Mouse (Mus musculus) heart, adult 2 months (tissue): ENCODE data around the gene Dscaml1. TPM values are rescaled to one million over a fixed set of nuclear protein-coding genes. Genes with fewer than 3 reads are reported as not detected.

Source experiments
- DNase-seq, 2 experiments: peaks; one replicate each; pipeline ENCODE4 v3.0.0; 2021
- H3K27ac ChIP-seq: fragments of 200-600 bp; 2 replicates; pipeline ENCODE4 v1.8.1; 2022
- H3K27me3 ChIP-seq: fragments of 200-500 bp; 2 replicates; pipeline ENCODE4 v1.6.1; 2012; ENCODE audit warnings: mild to moderate bottlenecking, low read length, inconsistent platforms, mixed read lengths; ENCODE audit not compliant: control insufficient read depth, insufficient read depth
- H3K36me3 ChIP-seq: fragments of 200-500 bp; 2 replicates; pipeline ENCODE4 v1.6.1; 2012; ENCODE audit warnings: low read length, inconsistent platforms; ENCODE audit not compliant: control insufficient read depth, insufficient read depth
- H3K4me1 ChIP-seq: fragments of 200-500 bp; 2 replicates; pipeline ENCODE4 v1.6.1; 2011; ENCODE audit warnings: low read length; ENCODE audit not compliant: control insufficient read depth, insufficient read depth
- H3K4me3 ChIP-seq: fragments of 200-600 bp; 2 replicates; pipeline ENCODE4 v1.8.1; 2022
- H3K79me2 ChIP-seq: fragments of 200-500 bp; replicated peaks from 2 replicates; pipeline ENCODE4 v1.6.1; 2012; ENCODE audit warnings: mild to moderate bottlenecking, inconsistent platforms, low read length, moderate library complexity, mixed read lengths; ENCODE audit not compliant: control insufficient read depth, insufficient read depth
- H3K9ac ChIP-seq: fragments of 200-500 bp; 2 replicates; pipeline ENCODE4 v1.6.1; 2012; ENCODE audit warnings: low read depth, mild to moderate bottlenecking, control low read depth, inconsistent platforms, low read length, mixed read lengths
- CTCF ChIP-seq: fragments of 200-600 bp; IDR thresholded peaks from 2 replicates; pipeline ENCODE4 v1.8.1; 2022; ENCODE audit warnings: antibody characterized with exemption, mild to moderate bottlenecking, moderate library complexity
- EP300 ChIP-seq: fragments of 200-500 bp; IDR thresholded peaks from 2 replicates; pipeline ENCODE4 v1.6.1; 2011; ENCODE audit warnings: low read depth, low read length, control low read depth; ENCODE audit not compliant: insufficient read depth
- POLR2A ChIP-seq: fragments of 200-500 bp; IDR thresholded peaks from 2 replicates; pipeline ENCODE4 v1.6.1; 2011; ENCODE audit warnings: mild to moderate bottlenecking, low read depth, low read length, control low read depth; ENCODE audit not compliant: insufficient read depth
- WGBS: fragments of 180-500 bp; shearing (Covaris S2); methylation state at CpG from one replicate; pipeline ENCODE4 v1.1.7; 2018; 5-methylcytosine and 5-hydroxymethylcytosine counted together
- intact Hi-C: fragments of 180-260 bp; cut with DNase I; formaldehyde crosslinking; loops from one replicate; pipeline ENCODE4 v1.15.1; 2025
- polyA plus RNA-seq: library from polyadenylated mRNA; depleted of rRNA; stranded (reverse); fragments of >200 nt; gene quantifications from 2 replicates; pipeline ENCODE4 v1.2.3, GENCODE M21; 2012
- total RNA-seq, 2 experiments: library from RNA; stranded (reverse); gene quantifications; 2 replicates each; pipeline ENCODE4 v1.2.3; 2021

The Dscaml1 gene
- total and polyA plus RNA-seq, 3 experiments: 0.14 TPM; not detected in 2

- DNase-seq: no peak
- no peaks in the 10 kb centered on the region for H3K4me1 ChIP-seq
- intact Hi-C loops: no loop called here
- H3K27ac ChIP-seq: no peak overlapping the region
- WGBS: 76% methylated on average over 3 of the region's 3 CpGs
- no peak overlapping the region for H3K9ac ChIP-seq
- TF ChIP-seq POLR2A: no peak
- no peak for TF ChIP-seq EP300
- TF ChIP-seq CTCF: no peak
- H3K27me3 ChIP-seq: no peaks in the 10 kb centered on the region
- H3K79me2 ChIP-seq: no peaks in the 10 kb centered on the region
- H3K36me3 ChIP-seq: no peaks in the 10 kb centered on the region
- no peak overlapping the region for H3K4me3 ChIP-seq
Observed at GRCm38 (mm10) chr9:45703236-45703635, 276.8 kb downstream of the Dscaml1 start.

- intact Hi-C loops: no loop called here
- no peaks in the 10 kb centered on the region for H3K4me1 ChIP-seq
- H3K36me3 ChIP-seq: no peaks in the 10 kb centered on the region
- no peak overlapping the region for H3K4me3 ChIP-seq
- 67% methylated on average over 3 of the region's 3 CpGs for WGBS
- H3K79me2 ChIP-seq: no peaks in the 10 kb centered on the region
- TF ChIP-seq CTCF (no peak), EP300 (no peak), POLR2A (no peak)
- no peak for DNase-seq
- H3K9ac ChIP-seq: no peak overlapping the region
- no peak overlapping the region for H3K27ac ChIP-seq
- no peaks in the 10 kb centered on the region for H3K27me3 ChIP-seq
Observed at GRCm38 (mm10) chr9:45704441-45704840, 278.0 kb downstream of the Dscaml1 start.

- intact Hi-C loops: no loop called here
- DNase-seq: no peak
Observed at GRCm38 (mm10) chr9:45710300-45710699, 283.9 kb downstream of the Dscaml1 start.

GRCm38 (mm10) chr9:45715387-45715786, 289.0 kb downstream of the Dscaml1 start:
- Histone ChIP-seq H3K27ac (no peak overlapping the region), H3K36me3 (no peaks in the 10 kb centered on the region), H3K4me1 (no peaks in the 10 kb centered on the region), H3K27me3 (no peaks in the 10 kb centered on the region), H3K79me2 (no peaks in the 10 kb centered on the region), H3K9ac (no peak overlapping the region), H3K4me3 (no peak overlapping the region)
- TF ChIP-seq EP300 (no peak), CTCF (no peak), POLR2A (no peak)
- intact Hi-C loops: no loop called here
- WGBS: 58% methylated on average over 3 of the region's 3 CpGs
- DNase-seq: no peak

More at GRCm38 (mm10) chr9:45710300-45710699, 283.9 kb downstream of the Dscaml1 start:
- H3K27ac ChIP-seq: no peak overlapping the region
- WGBS: 65% methylated on average over 11 of the region's 11 CpGs
- no peaks in the 10 kb centered on the region for H3K4me1 ChIP-seq
- H3K27me3 ChIP-seq: no peaks in the 10 kb centered on the region; the same call in 1 of the 2 replicates
- no peaks in the 10 kb centered on the region for H3K36me3 ChIP-seq
- H3K4me3 ChIP-seq: no peak overlapping the region
- no peaks in the 10 kb centered on the region for H3K79me2 ChIP-seq
- no peak overlapping the region for H3K9ac ChIP-seq
- TF ChIP-seq EP300 (no peak), CTCF (no peak), POLR2A (no peak)

GRCm38 (mm10) chr9:45719997-45720396, 293.6 kb downstream of the Dscaml1 start:
- H3K27ac ChIP-seq: no peak overlapping the region
- no peak overlapping the region for H3K4me3 ChIP-seq
- intact Hi-C loops: no loop called here
- WGBS: 63% methylated on average over 7 of the region's 7 CpGs
- no peaks in the 10 kb centered on the region for H3K36me3 ChIP-seq
- no peaks in the 10 kb centered on the region for H3K79me2 ChIP-seq
- DNase-seq: no peak
- no peak overlapping the region for H3K9ac ChIP-seq
- no peaks in the 10 kb centered on the region for H3K27me3 ChIP-seq
- no peaks in the 10 kb centered on the region for H3K4me1 ChIP-seq
- TF ChIP-seq EP300 (no peak), POLR2A (no peak), CTCF (no peak)

- H3K27me3 ChIP-seq: no peaks in the 10 kb centered on the region
- TF ChIP-seq EP300 (no peak), POLR2A (no peak)
- 78% methylated on average over 5 of the region's 5 CpGs for WGBS
Observed at GRCm38 (mm10) chr9:45731851-45732250, 305.4 kb downstream of the Dscaml1 start.

GRCm38 (mm10) chr9:45733246-45733645, 306.8 kb downstream of the Dscaml1 start:
- H3K4me1 ChIP-seq: no peaks in the 10 kb centered on the region
- H3K27ac ChIP-seq: no peak overlapping the region
- no peak overlapping the region for H3K9ac ChIP-seq
- no peaks in the 10 kb centered on the region for H3K36me3 ChIP-seq
- no peaks in the 10 kb centered on the region for H3K27me3 ChIP-seq
- intact Hi-C loops: no loop called here
- no peak for DNase-seq
- TF ChIP-seq EP300 (no peak), POLR2A (no peak), CTCF (no peak)
- no peaks in the 10 kb centered on the region for H3K79me2 ChIP-seq
- H3K4me3 ChIP-seq: no peak overlapping the region
- 42% methylated on average over 6 of the region's 6 CpGs for WGBS

More at GRCm38 (mm10) chr9:45731851-45732250, 305.4 kb downstream of the Dscaml1 start:
- Histone ChIP-seq H3K4me1 (no peaks in the 10 kb centered on the region), H3K79me2 (no peaks in the 10 kb centered on the region), H3K36me3 (no peaks in the 10 kb centered on the region), H3K27ac (no peak overlapping the region), H3K4me3 (no peak overlapping the region), H3K9ac (no peak overlapping the region)
- no peak for DNase-seq
- intact Hi-C loops: no loop called here
